Mouse (Mus musculus): ENCODE measurements around the gene Spen.
A peak's percentile ranks its signal among the peaks of the same experiment; 100 is the strongest.

GRCm38 (mm10) chr4:141559131-141559897 is 20.9 kb upstream of the Spen start:
- TF ChIP-seq POLR2A (IDR thresholded peaks at IDR 0.05; ENCODE audit: insufficient read depth, low read depth, low read length) (0 out of 2 replicates have a peak, but pooled peaks have one; percentile 22), CTCF (IDR thresholded peaks at IDR 0.05; ENCODE audit: insufficient read depth, low read depth, low read length) (no peak)

Data from olfactory bulb, adult 2 months (tissue).